ENCODE assay signal across 11 mouse cellular contexts in genomic region chr11:4602691-4603441, GRCm38 (mm10). TPM values are rescaled to one million over a fixed set of nuclear protein-coding genes. Genes with fewer than 3 reads are reported as not detected.
DNase-seq lines count a peak whose midpoint lies in the region; ATAC-seq and TF ChIP-seq lines count a peak whose summit lies in the region.
"Had no signal": no experiment of that assay in that cellular context is flagged by ENCODE, and none has a peak within 500 bp of the region (broad histone marks: within the 10 kb centered on the region; RNA-seq: fewer than 3 reads in every experiment).

No protein-coding gene starts in this region.

- TF ChIP-seq CTCF in heart, postnatal 0 days (IDR thresholded peaks at IDR 0.05; ENCODE audit: low read depth), result no peak

- H3K9ac ChIP-seq in heart, postnatal 0 days (replicated peaks; ENCODE audit: low read depth, low read length), result no peak overlapping the region
- H3K9ac ChIP-seq in limb, embryonic 14.5 days (ENCODE audit: low read depth, low read length, severe bottlenecking), result no peak overlapping the region
- no peak overlapping the region for H3K9ac ChIP-seq in stomach, embryonic 14.5 days (replicated peaks; ENCODE audit: low read depth, low read length)
- H3K9ac ChIP-seq: midbrain, embryonic 12.5 days had no signal

- H3K27me3 ChIP-seq in heart, postnatal 0 days (ENCODE audit: control insufficient read depth, insufficient read depth, low read length), result no peaks in the 10 kb centered on the region
- no peaks in the 10 kb centered on the region for H3K27me3 ChIP-seq in limb, embryonic 14.5 days (ENCODE audit: control insufficient read depth, insufficient read depth, low read length)
- H3K27me3 ChIP-seq in stomach, embryonic 14.5 days (ENCODE audit: control insufficient read depth, insufficient read depth, low read length), result no peaks in the 10 kb centered on the region
- H3K27me3 ChIP-seq: midbrain, embryonic 12.5 days had no signal

- DNase-seq in adrenal gland, adult 18-20 months (ENCODE audit: low spot score in 2 of 2), result peak; percentile 23 to 42
- DNase-seq in adrenal gland, postnatal 4 days (ENCODE audit: low spot score in 2 of 2), result no peak
- DNase-seq in testis, postnatal 10 days (ENCODE audit: low spot score), result peak; percentile 62
- no peak for DNase-seq in testis, postnatal 14 days (ENCODE audit: low spot score)
- peak; percentile 70 for DNase-seq in heart, postnatal 0 days (ENCODE audit: low spot score)
- DNase-seq in limb, embryonic 14.5 days (ENCODE audit: low spot score), result no peak
- DNase-seq in urinary bladder, postnatal 4 days (ENCODE audit: low spot score in 2 of 2), result no peak

- H3K27ac ChIP-seq in heart, postnatal 0 days (ENCODE audit: low read depth), result peak overlapping the region; percentile 56
- H3K27ac ChIP-seq in limb, embryonic 14.5 days (replicated peaks; ENCODE audit: low read depth, low read length), result no peak overlapping the region; the same call in 1 of the 2 replicates
- H3K27ac ChIP-seq in stomach, embryonic 14.5 days (ENCODE audit: low read length), result 0 out of 2 replicates have a peak overlapping the region, but pooled peaks have one; percentile 33
- H3K27ac ChIP-seq: midbrain, embryonic 12.5 days had no signal

- no peaks in the 10 kb centered on the region for H3K36me3 ChIP-seq in heart, postnatal 0 days (replicated peaks; ENCODE audit: control insufficient read depth, insufficient read depth, low read length)
- H3K36me3 ChIP-seq in limb, embryonic 14.5 days (ENCODE audit: control insufficient read depth, insufficient read depth, low read length), result no peaks in the 10 kb centered on the region
- H3K36me3 ChIP-seq in stomach, embryonic 14.5 days (ENCODE audit: control insufficient read depth, insufficient read depth, low read length), result no peaks in the 10 kb centered on the region
- H3K36me3 ChIP-seq: midbrain, embryonic 12.5 days had no signal

- no peaks in the 10 kb centered on the region for H3K9me3 ChIP-seq in heart, postnatal 0 days (replicated peaks; ENCODE audit: control insufficient read depth, low read length)
- no peaks in the 10 kb centered on the region for H3K9me3 ChIP-seq in limb, embryonic 14.5 days (ENCODE audit: control insufficient read depth, low read length)
- no peaks in the 10 kb centered on the region for H3K9me3 ChIP-seq in stomach, embryonic 14.5 days (ENCODE audit: control insufficient read depth, low read depth, low read length)
- H3K9me3 ChIP-seq: midbrain, embryonic 12.5 days had no signal

- peaks cover 37% of the 10 kb centered on the region for H3K4me1 ChIP-seq in heart, postnatal 0 days (ENCODE audit: control insufficient read depth, insufficient read depth)
- H3K4me1 ChIP-seq in limb, embryonic 14.5 days (ENCODE audit: control insufficient read depth, insufficient read depth, low read length), result peaks cover 8% of the 10 kb centered on the region; the same call in 1 of the 2 replicates
- H3K4me1 ChIP-seq in stomach, embryonic 14.5 days (ENCODE audit: control insufficient read depth, insufficient read depth, low read length), result peaks cover 16% of the 10 kb centered on the region

- no peak for TF ChIP-seq POLR2A in limb, embryonic 14.5 days (IDR thresholded peaks at IDR 0.05; ENCODE audit: borderline replicate concordance, extremely low read depth, insufficient read depth, insufficient read length)

- H3K4me3 ChIP-seq in heart, postnatal 0 days (ENCODE audit: low read depth, low read length), result no peak overlapping the region
- no peak overlapping the region for H3K4me3 ChIP-seq in limb, embryonic 14.5 days (replicated peaks; ENCODE audit: low read length)
- H3K4me3 ChIP-seq in stomach, embryonic 14.5 days (ENCODE audit: low read depth, low read length), result no peak overlapping the region
- H3K4me3 ChIP-seq: midbrain, embryonic 12.5 days had no signal

- peak overlapping the region; percentile 25 for H3K4me2 ChIP-seq in heart, postnatal 0 days (ENCODE audit: low read depth, low read length)
- peak overlapping the region; percentile 21; the same call in 1 of the 2 replicates for H3K4me2 ChIP-seq in limb, embryonic 14.5 days (replicated peaks; ENCODE audit: low read depth, low read length, severe bottlenecking)
- H3K4me2 ChIP-seq in stomach, embryonic 14.5 days (replicated peaks; ENCODE audit: low read depth, low read length), result 0 out of 2 replicates have a peak overlapping the region, but pooled peaks have one; percentile 10
- H3K4me2 ChIP-seq: midbrain, embryonic 12.5 days had no signal

- peak; percentile 74 for ATAC-seq in heart, postnatal 0 days (ENCODE audit: insufficient read depth, low read depth)
- no peak for ATAC-seq in limb, embryonic 14.5 days (ENCODE audit: low FRiP score, low read depth)
- no peak; the same call in 1 of the 2 replicates for ATAC-seq in stomach, embryonic 14.5 days (ENCODE audit: insufficient number of reproducible peaks, insufficient read depth, low FRiP score, low read depth)

- TF ChIP-seq EP300 in heart, postnatal 0 days (IDR thresholded peaks at IDR 0.05; ENCODE audit: low read depth), result no peak

- 22% methylated on average over 12 of the region's 12 CpGs for WGBS in heart, postnatal 0 days
- 30% methylated on average over 12 of the region's 12 CpGs for WGBS in limb, embryonic 14.5 days
- whole genome bisulfite sequencing in stomach, embryonic 14.5 days, result 27% methylated on average over 12 of the region's 12 CpGs

RNA-seq across cellular contexts. Expression of gene Mtmr3, which starts 8.2 kb away (rescaled TPM):
- total RNA-seq in adrenal gland, adult 18-20 months (2021), result 10 to 100 TPM; 49.5 to 60.5 TPM
- 10 to 100 TPM; 81.9 to 85.2 TPM for total RNA-seq in adrenal gland, postnatal 4 days (2021)
- 53.3 and 68.2 TPM in 2 replicates for total RNA-seq in heart, postnatal 0 days (2014; rRNA removed; ENCODE audit: low replicate concordance)
- polyA plus RNA-seq in heart, postnatal 0 days (2015; fragmentation: Nextera tagmentation; extraction: Ambion mirVana), result 14.2 and 15.1 TPM in 2 replicates
- 33.9 and 38.0 TPM in 2 replicates for polyA plus RNA-seq in limb, embryonic 14.5 days (2012; rRNA removed)
- polyA plus RNA-seq in limb, embryonic 14.5 days (2014; fragmentation: Nextera tagmentation; extraction: Ambion mirVana), result 29.4 and 33.6 TPM in 2 replicates
- 30.5 and 31.1 TPM in 2 replicates for polyA plus RNA-seq in stomach, embryonic 14.5 days (2014; fragmentation: Nextera tagmentation; extraction: Ambion mirVana)

RNA-seq across cellular contexts. Expression of gene Gm11032, which starts 17.0 kb away (rescaled TPM):
- total RNA-seq in adrenal gland, adult 18-20 months (2021), result not detected
- total RNA-seq in adrenal gland, postnatal 4 days (2021), result not detected
- not detected in 2 replicates for total RNA-seq in heart, postnatal 0 days (2014; rRNA removed; ENCODE audit: low replicate concordance)
- not detected in 2 replicates for polyA plus RNA-seq in heart, postnatal 0 days (2015; fragmentation: Nextera tagmentation; extraction: Ambion mirVana)
- polyA plus RNA-seq in limb, embryonic 14.5 days (2012; rRNA removed), result not detected in 2 replicates
- polyA plus RNA-seq in limb, embryonic 14.5 days (2014; fragmentation: Nextera tagmentation; extraction: Ambion mirVana), result not detected in 2 replicates
- polyA plus RNA-seq in stomach, embryonic 14.5 days (2014; fragmentation: Nextera tagmentation; extraction: Ambion mirVana), result not detected in 2 replicates
- polyA plus RNA-seq: C2C12; embryonic facial prominence, embryonic 14.5 days; midbrain, embryonic 12.5 days had no signal

RNA-seq across cellular contexts. Expression of gene Ascc2, which starts 34.7 kb away (rescaled TPM):
- 10 to 100 TPM; 34.7 to 52.2 TPM for total RNA-seq in adrenal gland, adult 18-20 months (2021)
- total RNA-seq in adrenal gland, postnatal 4 days (2021), result 10 to 100 TPM; 37.9 to 40.1 TPM
- 13.6 and 15.2 TPM in 2 replicates for total RNA-seq in heart, postnatal 0 days (2014; rRNA removed; ENCODE audit: low replicate concordance)
- 10.1 and 10.6 TPM in 2 replicates for polyA plus RNA-seq in heart, postnatal 0 days (2015; fragmentation: Nextera tagmentation; extraction: Ambion mirVana)
- polyA plus RNA-seq in limb, embryonic 14.5 days (2012; rRNA removed), result 30.8 and 33.3 TPM in 2 replicates
- polyA plus RNA-seq in limb, embryonic 14.5 days (2014; fragmentation: Nextera tagmentation; extraction: Ambion mirVana), result 32.6 and 33.1 TPM in 2 replicates
- polyA plus RNA-seq in stomach, embryonic 14.5 days (2014; fragmentation: Nextera tagmentation; extraction: Ambion mirVana), result 33.8 and 35.5 TPM in 2 replicates

Comparison
In these comparisons a context has a peak if more than half of its experiments do, and no peak if none do; other contexts are left out.
1. DNase-seq: peak in adrenal gland, adult 18-20 months (2 of 2), testis, postnatal 10 days (single experiment) and heart, postnatal 0 days (single experiment); none in adrenal gland, postnatal 4 days (0 of 2), testis, postnatal 14 days (single experiment), limb, embryonic 14.5 days (single experiment) and urinary bladder, postnatal 4 days (0 of 2).
2. Peak in every context shown above with its lines, with median percentiles within 50 percentile points of each other: H3K4me2 ChIP-seq.